Mouse (Mus musculus): ENCODE measurements at regions not wholly inside any gene's neighbourhood (a gene's known extent, or its start where the extent isn't known, plus 50 kb on each side); places are given as distances from the start of the nearest gene placed in this dataset.

GRCm38 (mm10) chr1:90691157-90691594 is 88.4 kb downstream of the Cops8 start:
- WGBS = 24% methylated on average over 6 of the region's 6 CpGs

GRCm38 (mm10) chr1:90692851-90693250 is 90.1 kb downstream of the Cops8 start:
- no peaks in the 10 kb centered on the region for H3K36me3 ChIP-seq (ENCODE audit: insufficient read depth, low read length)
- no peak for ATAC-seq (ENCODE audit: low FRiP score, low TSS enrichment)
- H3K9me3 ChIP-seq (ENCODE audit: low read length) = peaks cover 4% of the 10 kb centered on the region; the same call in 1 of the 2 replicates
- H3K27me3 ChIP-seq (ENCODE audit: insufficient read depth, low read length) = no peaks in the 10 kb centered on the region
- H3K9ac ChIP-seq (replicated peaks; ENCODE audit: low read length) = no peak overlapping the region
- H3K4me3 ChIP-seq (ENCODE audit: low read length) = no peak overlapping the region
- H3K4me1 ChIP-seq (ENCODE audit: insufficient read depth, low read length) = peaks cover 8% of the 10 kb centered on the region; the same call in 1 of the 2 replicates
- WGBS = 35% methylated on average over 1 of the region's 1 CpGs
- no peak overlapping the region for H3K27ac ChIP-seq (ENCODE audit: low read length)
- H3K4me2 ChIP-seq (replicated peaks; ENCODE audit: low read depth, low read length) = no peak overlapping the region

More at GRCm38 (mm10) chr1:90691157-90691594, 88.4 kb downstream of the Cops8 start:
- peaks cover 8% of the 10 kb centered on the region; the same call in 1 of the 2 replicates for H3K4me1 ChIP-seq (ENCODE audit: insufficient read depth, low read length)
- no peaks in the 10 kb centered on the region for H3K36me3 ChIP-seq (ENCODE audit: insufficient read depth, low read length)
- peak overlapping the region; percentile 82 for H3K27ac ChIP-seq (ENCODE audit: low read length)
- peaks cover 4% of the 10 kb centered on the region; the same call in 1 of the 2 replicates for H3K9me3 ChIP-seq (ENCODE audit: low read length)
- H3K9ac ChIP-seq (replicated peaks; ENCODE audit: low read length) = no peak overlapping the region
- H3K4me3 ChIP-seq (ENCODE audit: low read length) = no peak overlapping the region
- no peak; the same call in none of the 2 replicates for ATAC-seq (ENCODE audit: low FRiP score, low TSS enrichment)
- no peaks in the 10 kb centered on the region for H3K27me3 ChIP-seq (ENCODE audit: insufficient read depth, low read length)
- no peak overlapping the region for H3K4me2 ChIP-seq (replicated peaks; ENCODE audit: low read depth, low read length)

- WGBS = 95% methylated on average over 3 of the region's 3 CpGs
- ATAC-seq (ENCODE audit: low FRiP score, low TSS enrichment) = no peak
Measured at GRCm38 (mm10) chr1:90694761-90695160, 92.0 kb downstream of the Cops8 start.

GRCm38 (mm10) chr1:90695166-90695749 is 92.5 kb downstream of the Cops8 start:
- no peak overlapping the region for H3K27ac ChIP-seq (ENCODE audit: low read length)
- no peak overlapping the region for H3K9ac ChIP-seq (replicated peaks; ENCODE audit: low read length)
- H3K36me3 ChIP-seq (ENCODE audit: insufficient read depth, low read length) = no peaks in the 10 kb centered on the region
- H3K4me1 ChIP-seq (ENCODE audit: insufficient read depth, low read length) = peaks cover 5% of the 10 kb centered on the region; the same call in 1 of the 2 replicates
- H3K4me3 ChIP-seq (ENCODE audit: low read length) = no peak overlapping the region
- 40% methylated on average over 10 of the region's 10 CpGs for WGBS
- no peaks in the 10 kb centered on the region for H3K27me3 ChIP-seq (ENCODE audit: insufficient read depth, low read length)
- ATAC-seq (ENCODE audit: low FRiP score, low TSS enrichment) = no peak
- H3K4me2 ChIP-seq (replicated peaks; ENCODE audit: low read depth, low read length) = no peak overlapping the region
- H3K9me3 ChIP-seq (ENCODE audit: low read length) = no peaks in the 10 kb centered on the region; the same call in 1 of the 2 replicates

More at GRCm38 (mm10) chr1:90694761-90695160, 92.0 kb downstream of the Cops8 start:
- Histone ChIP-seq H3K27ac (ENCODE audit: low read length) (no peak overlapping the region), H3K4me2 (replicated peaks; ENCODE audit: low read depth, low read length) (no peak overlapping the region), H3K4me1 (ENCODE audit: insufficient read depth, low read length) (peaks cover 8% of the 10 kb centered on the region; the same call in 1 of the 2 replicates), H3K9ac (replicated peaks; ENCODE audit: low read length) (no peak overlapping the region), H3K27me3 (ENCODE audit: insufficient read depth, low read length) (no peaks in the 10 kb centered on the region), H3K9me3 (ENCODE audit: low read length) (peaks cover 4% of the 10 kb centered on the region; the same call in 1 of the 2 replicates), H3K36me3 (ENCODE audit: insufficient read depth, low read length) (no peaks in the 10 kb centered on the region), H3K4me3 (ENCODE audit: low read length) (no peak overlapping the region)

- 93% methylated on average over 1 of the region's 1 CpGs for WGBS
- ATAC-seq (ENCODE audit: low FRiP score, low TSS enrichment) = no peak
- no peaks in the 10 kb centered on the region for H3K27me3 ChIP-seq (ENCODE audit: insufficient read depth, low read length)
Measured at GRCm38 (mm10) chr1:90696000-90696399, 93.2 kb downstream of the Cops8 start.

GRCm38 (mm10) chr1:90697056-90697596 is 94.3 kb downstream of the Cops8 start:
- Histone ChIP-seq H3K36me3 (ENCODE audit: insufficient read depth, low read length) (no peaks in the 10 kb centered on the region), H3K9ac (replicated peaks; ENCODE audit: low read length) (no peak overlapping the region), H3K9me3 (ENCODE audit: low read length) (no peaks in the 10 kb centered on the region), H3K27me3 (ENCODE audit: insufficient read depth, low read length) (no peaks in the 10 kb centered on the region), H3K4me2 (replicated peaks; ENCODE audit: low read depth, low read length) (no peak overlapping the region), H3K4me1 (ENCODE audit: insufficient read depth, low read length) (no peaks in the 10 kb centered on the region), H3K4me3 (ENCODE audit: low read length) (no peak overlapping the region), H3K27ac (ENCODE audit: low read length) (no peak overlapping the region)
- no peak for ATAC-seq (ENCODE audit: low FRiP score, low TSS enrichment)
- WGBS = 94% methylated on average over 3 of the region's 3 CpGs

More at GRCm38 (mm10) chr1:90696000-90696399, 93.2 kb downstream of the Cops8 start:
- Histone ChIP-seq H3K4me1 (ENCODE audit: insufficient read depth, low read length) (no peaks in the 10 kb centered on the region; the same call in 1 of the 2 replicates), H3K4me3 (ENCODE audit: low read length) (no peak overlapping the region), H3K27ac (ENCODE audit: low read length) (no peak overlapping the region), H3K9me3 (ENCODE audit: low read length) (no peaks in the 10 kb centered on the region), H3K36me3 (ENCODE audit: insufficient read depth, low read length) (no peaks in the 10 kb centered on the region), H3K4me2 (replicated peaks; ENCODE audit: low read depth, low read length) (no peak overlapping the region), H3K9ac (replicated peaks; ENCODE audit: low read length) (no peak overlapping the region)

- no peaks in the 10 kb centered on the region for H3K9me3 ChIP-seq (ENCODE audit: low read length)
- ATAC-seq (ENCODE audit: low FRiP score, low TSS enrichment) = no peak
- H3K36me3 ChIP-seq (ENCODE audit: insufficient read depth, low read length) = no peaks in the 10 kb centered on the region
- no peaks in the 10 kb centered on the region for H3K27me3 ChIP-seq (ENCODE audit: insufficient read depth, low read length)
- no peak overlapping the region for H3K27ac ChIP-seq (ENCODE audit: low read length)
- H3K4me3 ChIP-seq (ENCODE audit: low read length) = no peak overlapping the region
- no peak overlapping the region for H3K9ac ChIP-seq (replicated peaks; ENCODE audit: low read length)
- 91% methylated on average over 2 of the region's 2 CpGs for WGBS
- H3K4me2 ChIP-seq (replicated peaks; ENCODE audit: low read depth, low read length) = no peak overlapping the region
- H3K4me1 ChIP-seq (ENCODE audit: insufficient read depth, low read length) = no peaks in the 10 kb centered on the region
Measured at GRCm38 (mm10) chr1:90698618-90699017, 95.8 kb downstream of the Cops8 start.

GRCm38 (mm10) chr1:90701756-90702155 is 99.0 kb downstream of the Cops8 start:
- ATAC-seq (ENCODE audit: low FRiP score, low TSS enrichment) = no peak
- Histone ChIP-seq H3K9me3 (ENCODE audit: low read length) (no peaks in the 10 kb centered on the region), H3K9ac (replicated peaks; ENCODE audit: low read length) (no peak overlapping the region), H3K27ac (ENCODE audit: low read length) (no peak overlapping the region), H3K4me2 (replicated peaks; ENCODE audit: low read depth, low read length) (no peak overlapping the region), H3K4me1 (ENCODE audit: insufficient read depth, low read length) (no peaks in the 10 kb centered on the region), H3K27me3 (ENCODE audit: insufficient read depth, low read length) (no peaks in the 10 kb centered on the region), H3K36me3 (ENCODE audit: insufficient read depth, low read length) (no peaks in the 10 kb centered on the region), H3K4me3 (ENCODE audit: low read length) (no peak overlapping the region)
- WGBS = 36% methylated on average over 1 of the region's 1 CpGs

GRCm38 (mm10) chr1:90706391-90706790 is 103.6 kb downstream of the Cops8 start:
- Histone ChIP-seq H3K4me1 (ENCODE audit: insufficient read depth, low read length) (no peaks in the 10 kb centered on the region), H3K36me3 (ENCODE audit: insufficient read depth, low read length) (no peaks in the 10 kb centered on the region), H3K9me3 (ENCODE audit: low read length) (no peaks in the 10 kb centered on the region), H3K27me3 (ENCODE audit: insufficient read depth, low read length) (no peaks in the 10 kb centered on the region), H3K4me2 (replicated peaks; ENCODE audit: low read depth, low read length) (no peak overlapping the region), H3K4me3 (ENCODE audit: low read length) (no peak overlapping the region), H3K9ac (replicated peaks; ENCODE audit: low read length) (no peak overlapping the region), H3K27ac (ENCODE audit: low read length) (no peak overlapping the region)
- ATAC-seq (ENCODE audit: low FRiP score, low TSS enrichment) = no peak

GRCm38 (mm10) chr1:90709761-90710160 is 107.0 kb downstream of the Cops8 start:
- no peak overlapping the region for H3K27ac ChIP-seq (ENCODE audit: low read length)
- no peaks in the 10 kb centered on the region for H3K4me1 ChIP-seq (ENCODE audit: insufficient read depth, low read length)
- no peak overlapping the region for H3K4me3 ChIP-seq (ENCODE audit: low read length)
- ATAC-seq (ENCODE audit: low FRiP score, low TSS enrichment) = no peak
- no peaks in the 10 kb centered on the region for H3K27me3 ChIP-seq (ENCODE audit: insufficient read depth, low read length)
- 81% methylated on average over 3 of the region's 3 CpGs for WGBS
- no peaks in the 10 kb centered on the region for H3K36me3 ChIP-seq (ENCODE audit: insufficient read depth, low read length)
- H3K4me2 ChIP-seq (replicated peaks; ENCODE audit: low read depth, low read length) = no peak overlapping the region
- H3K9ac ChIP-seq (replicated peaks; ENCODE audit: low read length) = no peak overlapping the region
- H3K9me3 ChIP-seq (ENCODE audit: low read length) = no peaks in the 10 kb centered on the region

Measured in kidney, embryonic 16.5 days (tissue).